Mouse (Mus musculus): ENCODE measurements around the gene Lilra5. TPM values are rescaled to one million over a fixed set of nuclear protein-coding genes. Genes with fewer than 3 reads are reported as not detected.
"Not testable (repeated sequence)": the region's sequence is repeated elsewhere in the genome, so short reads cannot be mapped to it uniquely, and the experiment has no call there.

Lilra5 gene
- not detected in 2 replicates for polyA plus RNA-seq (2016; fragmentation: Nextera tagmentation; extraction: Ambion mirVana)

DNA sequence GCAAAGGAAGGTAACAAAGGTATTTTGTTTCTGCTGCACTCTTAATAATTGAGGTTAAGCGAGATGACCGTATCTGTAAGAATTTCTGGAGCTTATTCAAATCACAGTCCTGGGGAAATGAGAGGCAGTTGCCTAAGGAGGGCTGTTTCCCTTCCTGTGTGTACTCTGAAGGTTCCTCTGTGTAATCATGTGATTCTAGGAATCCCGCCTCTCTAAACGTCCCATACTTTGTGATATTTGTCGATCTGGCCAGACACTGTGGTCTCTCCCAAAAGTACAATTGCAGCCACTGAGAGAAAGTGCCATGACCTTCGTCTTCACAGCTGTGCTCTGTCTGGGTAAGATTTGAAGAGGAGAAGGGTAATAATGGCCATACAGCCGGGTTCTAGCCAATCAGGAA, at the start of gene Lilra5:
TSS of gene Lilra5 (plus strand) at position 301 of the 400 bp plus-strand sequence.
- ATAC-seq (ENCODE audit: low FRiP score), result no peak
- Histone ChIP-seq H3K9me3 (replicated peaks) (no peaks in the 10 kb centered on the region), H3K4me1 (no peaks in the 10 kb centered on the region), H3K4me3 (no peak within 1 kb of the TSS), H3K4me2 (replicated peaks) (no peak within 1 kb of the TSS), H3K27me3 (no peaks in the 10 kb centered on the region), H3K27ac (no peak within 1 kb of the TSS), H3K36me3 (no peaks in the 10 kb centered on the region), H3K9ac (no peak within 1 kb of the TSS)
- whole genome bisulfite sequencing, result 75% methylated on average over 7 of the region's 7 CpGs

DNA sequence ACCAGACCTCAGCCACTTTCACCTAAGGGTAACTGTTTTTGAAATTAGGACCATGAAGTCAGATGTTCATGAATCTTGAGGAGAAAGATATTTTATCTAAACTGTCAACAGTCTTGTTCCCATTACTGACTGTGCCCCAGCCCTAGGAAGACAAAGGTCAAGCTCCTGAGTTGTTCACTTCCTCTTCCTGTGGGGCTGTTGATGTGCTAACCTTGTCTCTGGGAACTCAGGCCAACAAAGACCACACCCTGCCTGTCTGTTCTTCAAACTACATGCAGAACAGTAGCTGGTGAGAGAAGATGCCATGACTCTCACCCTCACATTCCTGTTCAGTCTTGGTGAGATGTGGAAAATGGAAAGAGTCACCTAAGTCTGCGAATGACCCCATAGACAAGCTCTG, 30.4 kb upstream of the Lilra5 start:
- Histone ChIP-seq H3K36me3 (no peaks in the 10 kb centered on the region), H3K4me3 (no peak overlapping the region), H3K4me2 (replicated peaks) (no peak overlapping the region), H3K27me3 (no peaks in the 10 kb centered on the region), H3K4me1 (no peaks in the 10 kb centered on the region), H3K9me3 (replicated peaks) (peaks cover 7% of the 10 kb centered on the region), H3K27ac (no peak overlapping the region), H3K9ac (no peak overlapping the region)
- WGBS, result 82% methylated on average over 1 of the region's 1 CpGs
- no peak for ATAC-seq (ENCODE audit: low FRiP score)

DNA sequence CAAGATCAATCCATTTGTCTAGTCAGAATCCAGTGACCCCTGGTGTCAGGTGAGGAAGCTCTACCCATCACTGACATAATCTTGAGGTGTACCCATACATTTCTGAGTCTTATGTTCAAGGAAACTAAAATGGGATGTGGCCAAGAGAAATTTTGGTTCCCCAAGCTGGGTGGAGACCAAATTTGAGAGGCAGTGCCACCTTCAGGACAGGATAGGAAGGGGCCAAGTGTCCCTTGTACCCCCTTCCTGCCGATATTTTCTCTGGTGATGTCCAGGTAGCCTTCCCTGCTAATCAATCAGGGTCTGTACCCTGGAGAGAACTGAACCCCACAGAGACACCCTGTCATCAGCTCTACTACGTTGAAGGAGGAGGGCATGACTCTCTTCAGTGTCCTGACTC, 28.9 kb upstream of the Lilra5 start:
- WGBS, result 51% methylated on average over 2 of the region's 2 CpGs

DNA sequence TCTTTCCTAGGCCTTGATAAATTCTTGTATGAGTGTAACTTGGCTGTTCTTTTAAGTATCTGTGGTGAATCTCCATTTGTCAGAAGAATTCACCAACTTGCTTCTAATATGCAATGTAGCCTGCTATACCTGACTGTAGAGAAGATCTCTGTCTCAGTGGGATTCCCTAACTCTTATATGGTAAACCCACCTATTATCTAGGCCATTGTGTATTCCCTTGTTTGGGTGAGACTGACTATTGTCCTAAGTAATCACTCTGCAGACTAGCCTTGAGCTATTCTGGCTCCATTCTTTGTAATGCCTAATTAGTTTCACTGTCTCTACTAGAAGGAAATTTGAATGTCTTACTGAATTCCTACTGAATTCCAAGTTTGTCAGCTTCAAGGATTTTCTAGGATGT, 24.1 kb upstream of the Lilra5 start:
- not testable (repeated sequence) for H3K4me3 ChIP-seq; H3K27me3 ChIP-seq; H3K4me2 ChIP-seq (replicated peaks); H3K9ac ChIP-seq; H3K27ac ChIP-seq; H3K9me3 ChIP-seq (replicated peaks); H3K4me1 ChIP-seq; ATAC-seq (ENCODE audit: low FRiP score); H3K36me3 ChIP-seq

More for the DNA sequence above, 28.9 kb upstream of the Lilra5 start:
- no peak overlapping the region for H3K4me3 ChIP-seq
- no peaks in the 10 kb centered on the region for H3K27me3 ChIP-seq
- no peaks in the 10 kb centered on the region for H3K36me3 ChIP-seq
- no peaks in the 10 kb centered on the region for H3K4me1 ChIP-seq
- H3K9ac ChIP-seq, result no peak overlapping the region
- ATAC-seq (ENCODE audit: low FRiP score), result no peak
- no peak overlapping the region for H3K27ac ChIP-seq
- H3K4me2 ChIP-seq (replicated peaks), result no peak overlapping the region
- H3K9me3 ChIP-seq (replicated peaks), result peaks cover 7% of the 10 kb centered on the region

DNA sequence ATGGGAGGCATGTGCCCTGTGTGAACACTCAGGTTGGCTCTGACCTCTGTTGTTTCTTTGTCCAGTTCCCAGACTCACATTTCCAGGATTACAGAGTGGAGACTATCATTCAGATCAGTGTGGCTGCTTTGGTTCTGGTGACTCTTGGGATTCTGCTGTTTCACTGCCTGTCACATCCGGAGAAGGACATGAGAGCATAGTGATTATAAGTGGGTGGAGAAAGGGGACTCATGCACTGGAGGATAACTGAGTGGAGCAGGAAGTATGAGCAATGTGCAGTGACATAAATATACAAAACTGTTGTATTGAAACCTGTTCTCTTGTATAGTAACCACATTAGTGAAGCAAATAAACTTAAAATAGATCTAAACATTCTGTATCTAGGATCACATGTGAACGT, 22.2 kb upstream of the Lilra5 start:
- H3K4me2 ChIP-seq (replicated peaks), result no peak overlapping the region
- no peaks in the 10 kb centered on the region for H3K36me3 ChIP-seq
- WGBS, result 92% methylated on average over 2 of the region's 2 CpGs
- H3K9ac ChIP-seq, result no peak overlapping the region
- no peaks in the 10 kb centered on the region for H3K9me3 ChIP-seq (replicated peaks)
- no peak for ATAC-seq (ENCODE audit: low FRiP score)
- H3K4me3 ChIP-seq, result no peak overlapping the region
- H3K27ac ChIP-seq, result no peak overlapping the region
- H3K4me1 ChIP-seq, result no peaks in the 10 kb centered on the region
- H3K27me3 ChIP-seq, result no peaks in the 10 kb centered on the region

DNA sequence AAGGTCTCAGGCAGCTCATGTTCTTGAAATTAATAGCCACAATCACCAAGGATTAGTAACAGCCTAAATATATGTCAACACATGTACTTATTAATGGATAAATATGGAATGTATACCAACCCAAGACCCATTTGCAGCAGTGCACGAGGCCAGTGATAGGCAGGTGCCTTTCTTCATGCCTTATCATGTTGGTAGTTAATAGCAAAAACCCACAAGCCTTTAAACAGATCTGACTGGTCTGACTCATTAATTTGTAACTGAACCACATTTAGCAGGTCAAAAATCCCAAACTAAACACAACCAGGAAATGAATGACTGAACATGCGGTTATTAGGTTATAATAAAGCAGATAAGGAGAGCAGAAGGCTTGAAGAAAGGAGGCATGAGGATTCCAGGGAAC, 21.7 kb upstream of the Lilra5 start:
- H3K9me3 ChIP-seq (replicated peaks), result no peaks in the 10 kb centered on the region
- H3K9ac ChIP-seq, result no peak overlapping the region
- no peak overlapping the region for H3K27ac ChIP-seq
- no peak for ATAC-seq (ENCODE audit: low FRiP score)
- no peaks in the 10 kb centered on the region for H3K36me3 ChIP-seq
- H3K4me3 ChIP-seq, result no peak overlapping the region
- WGBS, result 72% methylated on average over 2 of the region's 2 CpGs
- no peaks in the 10 kb centered on the region for H3K27me3 ChIP-seq
- H3K4me2 ChIP-seq (replicated peaks), result no peak overlapping the region
- H3K4me1 ChIP-seq, result no peaks in the 10 kb centered on the region

DNA sequence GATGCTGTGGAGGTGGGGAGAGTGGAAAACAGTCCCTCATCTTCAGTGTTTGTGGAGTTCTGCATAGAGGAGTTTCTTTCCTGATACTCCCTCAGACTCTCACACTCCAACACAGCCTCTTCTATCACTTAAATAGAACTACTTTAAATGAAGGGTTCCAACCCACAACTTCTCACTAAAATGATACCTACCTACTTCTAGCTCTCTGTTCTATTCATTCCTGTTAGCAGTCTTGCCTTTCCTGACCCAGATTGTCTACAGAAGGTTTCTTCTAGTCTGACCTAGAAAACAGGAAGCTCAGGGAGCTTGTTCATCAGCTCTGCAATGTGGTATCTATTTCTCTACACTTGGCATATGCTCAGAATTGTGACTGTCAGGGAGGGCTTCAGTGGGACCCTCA, 2.0 kb upstream of the Lilra5 start:
- Histone ChIP-seq H3K4me3 (no peak overlapping the region), H3K9ac (no peak overlapping the region), H3K27me3 (no peaks in the 10 kb centered on the region), H3K36me3 (no peaks in the 10 kb centered on the region), H3K4me1 (no peaks in the 10 kb centered on the region), H3K9me3 (replicated peaks) (no peaks in the 10 kb centered on the region), H3K4me2 (replicated peaks) (no peak overlapping the region), H3K27ac (no peak overlapping the region)
- ATAC-seq (ENCODE audit: low FRiP score), result no peak

DNA sequence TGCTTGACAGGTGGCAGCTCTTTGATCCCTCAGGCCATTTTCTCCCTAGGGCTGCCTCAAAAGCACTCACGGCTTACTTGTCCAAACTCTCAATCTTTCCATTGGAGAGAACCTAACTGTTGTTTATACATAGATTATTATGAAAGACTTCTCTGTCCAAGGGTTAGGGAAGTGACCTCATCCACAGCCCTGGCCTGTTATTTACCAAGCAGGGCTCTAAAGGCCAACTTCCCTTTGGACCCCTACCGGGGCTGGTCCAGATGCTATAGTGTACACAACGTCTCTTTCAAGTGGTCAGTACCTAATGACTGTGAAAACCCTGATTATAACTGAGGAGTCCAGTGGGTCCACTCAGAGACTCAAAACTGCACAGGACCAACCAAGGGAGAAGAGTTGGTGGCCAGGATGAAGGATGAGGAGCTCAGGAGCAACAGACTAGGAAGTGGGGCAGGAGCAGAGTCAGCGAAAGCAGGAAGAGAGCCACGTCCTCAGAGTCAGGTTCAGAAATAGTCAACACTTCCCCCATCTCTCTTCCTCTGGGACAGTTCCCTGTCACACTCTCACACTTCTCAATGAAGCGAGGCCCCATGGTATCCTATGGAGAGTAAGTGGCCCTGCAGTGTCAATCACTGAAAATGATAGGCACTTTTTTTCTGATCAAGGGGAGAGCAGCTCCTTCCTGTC, 1.6 kb downstream of the Lilra5 start:
- Histone ChIP-seq H3K36me3 (no peaks in the 10 kb centered on the region), H3K4me2 (replicated peaks) (no peak overlapping the region), H3K9ac (no peak overlapping the region), H3K9me3 (replicated peaks) (no peaks in the 10 kb centered on the region), H3K27me3 (no peaks in the 10 kb centered on the region), H3K4me1 (no peaks in the 10 kb centered on the region), H3K27ac (no peak overlapping the region), H3K4me3 (no peak overlapping the region)
- 77% methylated on average over 6 of the region's 6 CpGs for WGBS
- ATAC-seq (ENCODE audit: low FRiP score), result no peak

DNA sequence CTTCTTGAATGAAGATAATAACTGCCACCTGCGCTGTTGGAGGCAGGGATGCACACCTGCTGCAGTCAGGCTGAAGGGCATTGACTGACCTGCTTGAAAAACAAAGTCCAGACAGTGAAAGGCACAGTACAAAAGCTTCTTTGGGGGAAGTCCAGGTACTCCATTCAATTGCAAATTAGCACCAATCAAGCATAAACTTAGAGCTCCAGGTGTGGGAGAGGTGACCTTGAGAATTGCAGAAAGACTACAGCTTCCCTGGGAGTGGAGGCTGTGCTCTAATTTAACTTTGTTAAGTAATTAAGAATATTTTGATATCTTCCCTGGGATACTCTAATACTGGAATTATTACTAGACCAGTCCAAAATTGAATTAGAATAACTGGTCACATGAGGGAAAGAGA, 13.7 kb downstream of the Lilra5 start:
- H3K4me1 ChIP-seq; H3K36me3 ChIP-seq; H3K27ac ChIP-seq; H3K4me3 ChIP-seq; ATAC-seq (ENCODE audit: low FRiP score); H3K27me3 ChIP-seq; H3K9ac ChIP-seq; H3K4me2 ChIP-seq (replicated peaks); H3K9me3 ChIP-seq (replicated peaks): not testable (repeated sequence)
- WGBS, result 75% methylated on average over 1 of the region's 1 CpGs

DNA sequence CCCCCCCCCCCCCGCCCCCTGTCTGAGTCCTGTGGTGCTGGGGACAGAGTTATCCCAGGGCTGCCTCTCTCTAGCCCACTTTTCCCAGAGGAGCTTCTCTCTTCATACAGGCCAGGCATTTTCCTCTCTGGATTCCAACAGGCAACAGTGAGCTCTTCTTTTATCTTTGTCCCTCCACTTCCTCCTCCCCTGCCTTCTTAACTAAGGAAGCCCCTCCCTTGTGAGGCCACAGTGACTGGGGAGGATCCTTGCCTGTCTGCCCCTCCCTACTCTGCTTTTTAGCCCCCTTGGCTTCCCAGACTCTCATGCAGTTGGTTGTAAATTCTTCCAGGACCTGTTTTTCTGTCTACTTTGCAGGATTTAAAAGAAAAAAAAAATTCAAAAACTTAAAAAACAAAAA, 18.5 kb downstream of the Lilra5 start:
- ATAC-seq (ENCODE audit: low FRiP score); H3K9ac ChIP-seq; H3K27me3 ChIP-seq; H3K27ac ChIP-seq; H3K36me3 ChIP-seq; H3K9me3 ChIP-seq (replicated peaks); H3K4me3 ChIP-seq; H3K4me2 ChIP-seq (replicated peaks); H3K4me1 ChIP-seq: not testable (repeated sequence)
- WGBS, result no CpG with 5 or more reads among the region's 1 CpGs

DNA sequence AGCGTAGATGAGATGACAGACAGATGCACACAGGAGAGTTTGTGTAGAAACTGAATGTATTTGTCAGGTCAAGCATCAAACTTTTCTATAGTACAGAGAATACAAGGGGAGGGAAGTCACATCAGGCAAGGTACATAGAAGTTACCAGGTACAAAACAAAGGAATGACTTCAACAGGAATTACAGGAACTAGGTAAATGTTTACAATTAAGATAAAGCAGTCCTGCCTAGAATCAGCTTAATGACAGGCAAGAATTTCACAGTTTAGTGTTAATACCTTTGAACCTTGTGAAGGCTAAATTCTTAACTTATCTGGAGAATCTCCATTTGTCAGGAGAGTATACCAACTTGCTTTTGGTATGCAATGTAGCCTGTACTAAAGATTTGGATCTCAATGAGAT, 23.0 kb downstream of the Lilra5 start:
- not testable (repeated sequence) for H3K27ac ChIP-seq; H3K9ac ChIP-seq; H3K9me3 ChIP-seq (replicated peaks); H3K36me3 ChIP-seq; H3K4me1 ChIP-seq; H3K27me3 ChIP-seq; H3K4me3 ChIP-seq; ATAC-seq (ENCODE audit: low FRiP score); H3K4me2 ChIP-seq (replicated peaks)
- WGBS, result 94% methylated on average over 1 of the region's 1 CpGs

DNA sequence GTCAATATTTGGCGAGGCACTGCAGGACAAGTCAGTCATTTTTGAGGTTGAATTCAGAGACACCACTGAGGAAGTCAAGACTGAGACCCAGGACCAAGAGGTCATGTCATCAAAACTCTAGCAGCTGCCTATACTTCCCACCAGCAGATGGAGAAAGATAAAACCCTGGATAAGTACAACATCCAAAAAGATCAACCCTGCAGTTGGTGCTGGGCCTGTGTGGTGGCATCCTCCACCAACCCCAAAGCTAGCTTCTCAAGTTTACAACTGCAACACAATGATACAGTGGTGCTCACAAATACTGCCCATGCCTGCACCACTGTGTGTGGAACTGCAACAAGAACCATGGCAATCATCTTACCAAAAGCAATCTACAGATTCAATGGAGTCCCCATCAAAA, 34.6 kb downstream of the Lilra5 start:
- H3K27me3 ChIP-seq; H3K9me3 ChIP-seq (replicated peaks); H3K4me2 ChIP-seq (replicated peaks); H3K27ac ChIP-seq; ATAC-seq (ENCODE audit: low FRiP score); H3K36me3 ChIP-seq; H3K9ac ChIP-seq; H3K4me3 ChIP-seq; H3K4me1 ChIP-seq: not testable (repeated sequence)
- WGBS, result 80% methylated on average over 1 of the region's 1 CpGs

DNA sequence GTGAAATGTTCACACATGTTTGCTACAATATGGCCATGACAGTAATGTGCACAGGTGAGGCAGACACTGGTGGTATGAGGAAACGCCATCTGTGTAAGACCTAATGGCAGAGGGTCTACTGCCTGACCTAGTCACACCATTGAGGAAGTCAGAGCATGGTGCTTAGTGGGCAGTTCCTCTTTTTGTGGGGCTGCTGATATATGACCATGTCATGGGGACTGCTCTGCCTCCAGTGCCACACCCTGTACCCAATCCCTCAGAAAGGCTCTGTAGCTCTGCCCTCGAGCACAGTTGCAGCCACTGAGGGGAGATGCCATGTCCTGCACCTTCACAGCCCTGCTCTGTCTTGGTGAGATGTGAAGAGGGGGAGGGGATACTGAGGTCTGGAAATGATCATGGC, 36.3 kb downstream of the Lilra5 start:
- not testable (repeated sequence) for H3K36me3 ChIP-seq; H3K9ac ChIP-seq; H3K27me3 ChIP-seq; H3K27ac ChIP-seq; H3K9me3 ChIP-seq (replicated peaks); H3K4me2 ChIP-seq (replicated peaks); ATAC-seq (ENCODE audit: low FRiP score); H3K4me3 ChIP-seq; H3K4me1 ChIP-seq
- whole genome bisulfite sequencing, result 78% methylated on average over 2 of the region's 2 CpGs
